Mouse (Mus musculus) heart, postnatal 0 days (tissue): ENCODE measurements at regions not wholly inside any gene's neighbourhood (a gene's known extent, or its start where the extent isn't known, plus 50 kb on each side); places are given as distances from the start of the nearest gene placed in this dataset.

Experiments used
- ATAC-seq: fragments of 200-750 bp; cut with Nextera tagmentation; 2 replicates; pipeline ENCODE4 v1.8.0; 2017; ENCODE audit warnings: low read depth, moderate number of reproducible peaks, moderate library complexity; ENCODE audit not compliant: insufficient read depth
- DNase-seq: peaks from one replicate; pipeline ENCODE4 v3.0.0-alpha.2; 2016; ENCODE audit warnings: low spot score
- H3K27ac ChIP-seq: fragments of 300-500 bp; sonication (generic); 2 replicates; pipeline ENCODE4 v1.5.1; 2014; ENCODE audit warnings: low read depth, mild to moderate bottlenecking
- H3K27me3 ChIP-seq: fragments of 300-500 bp; sonication (generic); 2 replicates; pipeline ENCODE4 v1.6.1; 2014; ENCODE audit warnings: low read length, mixed read lengths; ENCODE audit not compliant: control insufficient read depth, insufficient read depth
- H3K36me3 ChIP-seq: fragments of 300-500 bp; sonication (generic); replicated peaks from 2 replicates; pipeline ENCODE4 v1.6.1; 2014; ENCODE audit warnings: low read length, mixed read lengths; ENCODE audit not compliant: control insufficient read depth, insufficient read depth
- H3K4me1 ChIP-seq: fragments of 300-500 bp; sonication (generic); 2 replicates; pipeline ENCODE4 v1.6.1; 2014; ENCODE audit warnings: antibody characterized with exemption; ENCODE audit not compliant: control insufficient read depth, insufficient read depth
- H3K4me2 ChIP-seq: fragments of 300-500 bp; sonication (generic); 2 replicates; pipeline ENCODE4 v1.6.1; 2014; ENCODE audit warnings: low read depth, mild to moderate bottlenecking, low read length, moderate library complexity
- H3K4me3 ChIP-seq: fragments of 300-500 bp; sonication (generic); 2 replicates; pipeline ENCODE4 v1.5.1; 2014; ENCODE audit warnings: low read depth, low read length
- H3K9ac ChIP-seq: fragments of 300-500 bp; sonication (generic); replicated peaks from 2 replicates; pipeline ENCODE4 v1.6.1; 2014; ENCODE audit warnings: low read depth, low read length, mixed read lengths
- H3K9me3 ChIP-seq: fragments of 300-500 bp; sonication (generic); replicated peaks from 2 replicates; pipeline ENCODE4 v1.6.1; 2016; ENCODE audit warnings: low read length; ENCODE audit not compliant: control insufficient read depth
- CTCF ChIP-seq: IDR thresholded peaks from 2 replicates; pipeline ENCODE4 v1.5.1; 2016; ENCODE audit warnings: antibody characterized with exemption, control low read depth, low read depth
- EP300 ChIP-seq: IDR thresholded peaks from 2 replicates; pipeline ENCODE4 v1.6.1; 2016; ENCODE audit warnings: antibody characterized with exemption, low read depth
- WGBS: fragments of 180-500 bp; shearing (Covaris S2); extraction: QIAGEN DNeasy Blood & Tissue Kit; methylation state at CpG from one replicate; pipeline ENCODE4 v1.1.7; 2014; 5-methylcytosine and 5-hydroxymethylcytosine counted together

GRCm38 (mm10) chr2:47822746-47823271, 991.1 kb upstream of the Acvr2a start:
- no peaks in the 10 kb centered on the region for H3K4me1 ChIP-seq
- no peaks in the 10 kb centered on the region for H3K27me3 ChIP-seq
- H3K9me3 ChIP-seq: no peaks in the 10 kb centered on the region
- H3K36me3 ChIP-seq: no peaks in the 10 kb centered on the region
- no peak for TF ChIP-seq CTCF
- no peak for TF ChIP-seq EP300
- no peak for ATAC-seq
- no peak overlapping the region for H3K4me3 ChIP-seq
- WGBS: 53% methylated on average over 2 of the region's 2 CpGs
- H3K9ac ChIP-seq: no peak overlapping the region
- no peak overlapping the region for H3K27ac ChIP-seq
- H3K4me2 ChIP-seq: no peak overlapping the region
- no peak for DNase-seq

DNA sequence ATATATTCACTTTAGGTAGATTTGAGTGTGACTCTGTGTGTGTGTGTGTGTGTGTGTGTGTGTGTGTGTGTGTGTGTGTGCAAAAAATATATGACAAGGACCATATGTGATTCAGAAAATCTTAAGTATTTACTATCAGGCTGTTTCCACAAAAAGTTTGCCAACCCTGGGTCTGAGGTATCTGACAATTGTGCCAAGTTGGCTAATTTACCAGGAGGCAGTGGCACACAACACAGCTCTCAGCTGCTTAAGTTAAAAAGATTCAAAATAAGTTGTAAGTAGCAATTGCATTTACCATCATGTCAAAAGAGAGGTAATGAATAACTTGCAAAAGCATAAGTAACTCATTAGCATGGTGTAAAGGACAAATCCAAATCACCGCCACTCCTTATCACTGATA, 981.4 kb upstream of the Acvr2a start:
- no peaks in the 10 kb centered on the region for H3K4me1 ChIP-seq
- H3K36me3 ChIP-seq: no peaks in the 10 kb centered on the region
- no peak overlapping the region for H3K9ac ChIP-seq
- H3K4me2 ChIP-seq: no peak overlapping the region
- H3K9me3 ChIP-seq: no peaks in the 10 kb centered on the region
- WGBS: 82% methylated on average over 1 of the region's 1 CpGs
- no peak overlapping the region for H3K4me3 ChIP-seq
- no peak for DNase-seq
- ATAC-seq: no peak
- no peak overlapping the region for H3K27ac ChIP-seq
- no peaks in the 10 kb centered on the region for H3K27me3 ChIP-seq
- TF ChIP-seq EP300: no peak
- TF ChIP-seq CTCF: no peak

GRCm38 (mm10) chr2:47833517-47833916, 980.4 kb upstream of the Acvr2a start:
- Histone ChIP-seq H3K4me1 (no peaks in the 10 kb centered on the region), H3K36me3 (no peaks in the 10 kb centered on the region), H3K4me2 (no peak overlapping the region), H3K9me3 (no peaks in the 10 kb centered on the region), H3K27ac (no peak overlapping the region), H3K4me3 (no peak overlapping the region), H3K9ac (no peak overlapping the region), H3K27me3 (no peaks in the 10 kb centered on the region)
- DNase-seq: no peak
- 84% methylated on average over 1 of the region's 1 CpGs for WGBS
- no peak for TF ChIP-seq CTCF
- TF ChIP-seq EP300: no peak
- no peak for ATAC-seq

- Histone ChIP-seq H3K4me1 (no peaks in the 10 kb centered on the region), H3K36me3 (no peaks in the 10 kb centered on the region), H3K9me3 (no peaks in the 10 kb centered on the region), H3K9ac (no peak overlapping the region), H3K27me3 (no peaks in the 10 kb centered on the region), H3K4me2 (no peak overlapping the region), H3K4me3 (no peak overlapping the region), H3K27ac (no peak overlapping the region)
- ATAC-seq (no peak), DNase-seq (no peak)
- 77% methylated on average over 5 of the region's 5 CpGs for WGBS
- TF ChIP-seq CTCF (no peak), EP300 (no peak)
Measured at GRCm38 (mm10) chr2:47834055-47834799, 979.7 kb upstream of the Acvr2a start.

GRCm38 (mm10) chr2:47857229-47857628, 956.7 kb upstream of the Acvr2a start:
- H3K9me3 ChIP-seq: no peaks in the 10 kb centered on the region
- no peaks in the 10 kb centered on the region for H3K36me3 ChIP-seq
- no peak overlapping the region for H3K4me2 ChIP-seq
- H3K27ac ChIP-seq: no peak overlapping the region
- ATAC-seq (0 out of 2 replicates have a peak, but pooled peaks have one; percentile 17), DNase-seq (no peak)
- 40% methylated on average over 3 of the region's 3 CpGs for WGBS
- H3K27me3 ChIP-seq: no peaks in the 10 kb centered on the region
- no peaks in the 10 kb centered on the region for H3K4me1 ChIP-seq
- H3K9ac ChIP-seq: no peak overlapping the region
- TF ChIP-seq CTCF (no peak), EP300 (no peak)
- no peak overlapping the region for H3K4me3 ChIP-seq

DNA sequence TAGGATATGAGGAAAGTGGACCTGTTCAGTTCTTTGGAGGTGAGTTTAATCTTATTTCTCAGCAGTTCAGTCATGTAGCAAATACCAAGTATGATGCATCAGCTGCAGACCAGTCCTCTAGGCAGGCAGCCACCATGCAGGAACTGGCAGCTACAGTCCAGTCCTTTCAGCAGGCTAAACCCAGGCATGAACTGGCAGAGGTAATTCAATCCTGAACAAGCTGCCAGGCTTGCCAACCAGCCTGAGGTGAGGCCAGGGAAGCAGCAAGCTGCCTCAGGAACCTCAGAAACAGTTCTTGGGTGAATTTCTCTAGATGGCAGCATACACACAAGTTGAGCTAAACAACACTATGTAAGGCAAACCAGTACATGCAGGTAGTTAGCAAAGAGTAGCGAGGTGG, 951.5 kb upstream of the Acvr2a start:
- no peak overlapping the region for H3K9ac ChIP-seq
- WGBS: 83% methylated on average over 1 of the region's 1 CpGs
- DNase-seq (no peak), ATAC-seq (no peak)
- H3K4me3 ChIP-seq: no peak overlapping the region
- no peak overlapping the region for H3K4me2 ChIP-seq
- no peak for TF ChIP-seq CTCF
- no peak for TF ChIP-seq EP300
- H3K4me1 ChIP-seq: no peaks in the 10 kb centered on the region
- H3K27me3 ChIP-seq: no peaks in the 10 kb centered on the region
- H3K36me3 ChIP-seq: no peaks in the 10 kb centered on the region
- H3K27ac ChIP-seq: no peak overlapping the region
- no peaks in the 10 kb centered on the region for H3K9me3 ChIP-seq
